Mouse (Mus musculus) spleen, adult 2 months (tissue): Measurements from ENCODE around the gene Fam69b. TPM values are rescaled to one million over a fixed set of nuclear protein-coding genes. Genes with fewer than 3 reads are reported as not detected.

Experiments used
- DNase-seq, 2 experiments: peaks; one replicate each; pipeline versions ENCODE4 v3.0.0 to v3.0.0-alpha.2; 2012 to 2021; ENCODE audit warnings: low spot score in 2 of 2, low read depth in 1 of 2
- H3K27ac ChIP-seq: fragments of 200-500 bp; 2 replicates; pipeline ENCODE4 v1.5.1; 2012; ENCODE audit warnings: low read length, inconsistent platforms; ENCODE audit not compliant: insufficient read depth
- H3K27me3 ChIP-seq: fragments of 200-500 bp; 2 replicates; pipeline ENCODE4 v1.6.1; 2012; ENCODE audit warnings: mild to moderate bottlenecking, moderate library complexity, low read length, inconsistent platforms; ENCODE audit not compliant: control insufficient read depth, insufficient read depth
- H3K36me3 ChIP-seq: fragments of 200-500 bp; 2 replicates; pipeline ENCODE4 v1.6.1; 2012; ENCODE audit warnings: mild to moderate bottlenecking, low read length, inconsistent platforms; ENCODE audit not compliant: control insufficient read depth, insufficient read depth
- H3K4me1 ChIP-seq: fragments of 200-500 bp; 2 replicates; pipeline ENCODE4 v1.6.1; 2011; ENCODE audit warnings: inconsistent platforms; ENCODE audit not compliant: control insufficient read depth, insufficient read depth, insufficient read length
- H3K4me3 ChIP-seq: fragments of 200-500 bp; 2 replicates; pipeline ENCODE4 v1.5.1; 2011; ENCODE audit warnings: mild to moderate bottlenecking, inconsistent platforms; ENCODE audit not compliant: insufficient read depth, insufficient read length; ENCODE audit errors: extremely low read depth
- CTCF ChIP-seq: fragments of 200-500 bp; IDR thresholded peaks from 2 replicates; pipeline ENCODE4 v1.5.1; 2011; ENCODE audit warnings: mild to moderate bottlenecking, inconsistent platforms; ENCODE audit not compliant: insufficient read depth, insufficient read length, insufficient replicate concordance; ENCODE audit errors: extremely low read depth
- POLR2A ChIP-seq: fragments of 200-500 bp; IDR thresholded peaks from 2 replicates; pipeline ENCODE4 v1.6.1; 2011; ENCODE audit warnings: low read depth, low read length, inconsistent platforms
- WGBS: fragments of 180-500 bp; shearing (Covaris S2); methylation state at CpG from one replicate; pipeline ENCODE4 v1.1.7; 2018; 5-methylcytosine and 5-hydroxymethylcytosine counted together
- polyA plus RNA-seq: library from polyadenylated mRNA; depleted of rRNA; stranded (reverse); fragments of >200 nt; gene quantifications from 2 replicates; pipeline ENCODE4 v1.2.3, GENCODE M21; 2012

Gene Fam69b
- polyA plus RNA-seq, 1 experiment = 3.0 TPM

DNA sequence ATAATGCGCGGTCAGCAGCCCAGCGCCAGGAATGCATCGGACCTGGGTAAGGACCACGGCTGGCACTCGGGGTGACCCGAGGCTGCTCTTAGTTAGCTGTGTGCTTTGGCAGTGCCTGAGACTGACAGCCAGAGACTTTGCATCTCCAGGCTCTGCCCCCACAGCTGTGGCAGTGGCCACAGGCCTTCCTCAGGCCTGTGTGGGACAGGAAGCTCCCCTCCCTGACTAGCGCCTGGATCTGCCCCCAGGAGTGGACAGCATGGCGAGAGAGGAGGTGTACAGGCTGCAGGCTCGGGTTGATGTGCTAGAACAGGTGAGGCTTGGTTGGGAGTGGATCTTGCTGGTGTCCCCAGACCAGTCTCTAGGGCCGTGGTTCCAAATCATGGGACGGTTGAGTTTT, 36.8 kb upstream of the Fam69b start:
- Histone ChIP-seq H3K36me3 (no peaks in the 10 kb centered on the region), H3K27me3 (no peaks in the 10 kb centered on the region), H3K4me3 (no peak overlapping the region), H3K27ac (no peak overlapping the region), H3K4me1 (peaks cover 3% of the 10 kb centered on the region; the same call in 1 of the 2 replicates)
- no peak for DNase-seq
- TF ChIP-seq POLR2A = no peak
- no peak for TF ChIP-seq CTCF
- WGBS = 83% methylated on average over 12 of the region's 12 CpGs

GRCm38 (mm10) chr2:26593211-26594021, 34.8 kb upstream of the Fam69b start:
- DNase-seq = no peak
- no peak overlapping the region for H3K27ac ChIP-seq
- H3K36me3 ChIP-seq = no peaks in the 10 kb centered on the region
- 75% methylated on average over 9 of the region's 9 CpGs for WGBS
- no peaks in the 10 kb centered on the region for H3K4me1 ChIP-seq
- H3K4me3 ChIP-seq = no peak overlapping the region
- TF ChIP-seq CTCF (no peak), POLR2A (no peak)
- no peaks in the 10 kb centered on the region for H3K27me3 ChIP-seq

DNA sequence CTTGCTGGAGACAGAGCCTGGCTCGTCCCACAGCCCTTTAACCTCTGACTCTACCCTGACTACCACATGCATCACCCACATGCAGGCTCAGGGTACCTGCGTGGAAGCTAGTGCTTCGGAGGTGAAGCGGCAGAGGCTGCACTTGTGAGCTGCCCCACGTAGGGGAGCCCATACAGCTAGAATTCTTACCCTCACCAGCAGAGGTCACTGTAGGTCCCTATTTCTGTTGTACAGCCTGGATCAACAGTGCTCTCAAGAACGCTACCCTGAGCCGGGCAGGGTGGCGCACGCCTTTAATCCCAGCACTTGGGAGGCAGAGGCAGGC, 34.3 kb upstream of the Fam69b start:
- 54% methylated on average over 9 of the region's 9 CpGs for WGBS
- peak; percentile 52 to 74 for DNase-seq
- peak; percentile 43; the same call in 1 of the 2 replicates for TF ChIP-seq CTCF
- no peak for TF ChIP-seq POLR2A
- H3K4me3 ChIP-seq = no peak overlapping the region
- H3K27me3 ChIP-seq = no peaks in the 10 kb centered on the region
- H3K4me1 ChIP-seq = no peaks in the 10 kb centered on the region
- no peaks in the 10 kb centered on the region for H3K36me3 ChIP-seq
- H3K27ac ChIP-seq = no peak overlapping the region

- DNase-seq = no peak
- Histone ChIP-seq H3K27ac (no peak overlapping the region), H3K27me3 (no peaks in the 10 kb centered on the region), H3K4me3 (no peak overlapping the region), H3K4me1 (no peaks in the 10 kb centered on the region), H3K36me3 (no peaks in the 10 kb centered on the region)
- TF ChIP-seq POLR2A (no peak), CTCF (no peak)
- 82% methylated on average over 7 of the region's 7 CpGs for WGBS
Measured at GRCm38 (mm10) chr2:26594461-26594933, 33.8 kb upstream of the Fam69b start.

DNA sequence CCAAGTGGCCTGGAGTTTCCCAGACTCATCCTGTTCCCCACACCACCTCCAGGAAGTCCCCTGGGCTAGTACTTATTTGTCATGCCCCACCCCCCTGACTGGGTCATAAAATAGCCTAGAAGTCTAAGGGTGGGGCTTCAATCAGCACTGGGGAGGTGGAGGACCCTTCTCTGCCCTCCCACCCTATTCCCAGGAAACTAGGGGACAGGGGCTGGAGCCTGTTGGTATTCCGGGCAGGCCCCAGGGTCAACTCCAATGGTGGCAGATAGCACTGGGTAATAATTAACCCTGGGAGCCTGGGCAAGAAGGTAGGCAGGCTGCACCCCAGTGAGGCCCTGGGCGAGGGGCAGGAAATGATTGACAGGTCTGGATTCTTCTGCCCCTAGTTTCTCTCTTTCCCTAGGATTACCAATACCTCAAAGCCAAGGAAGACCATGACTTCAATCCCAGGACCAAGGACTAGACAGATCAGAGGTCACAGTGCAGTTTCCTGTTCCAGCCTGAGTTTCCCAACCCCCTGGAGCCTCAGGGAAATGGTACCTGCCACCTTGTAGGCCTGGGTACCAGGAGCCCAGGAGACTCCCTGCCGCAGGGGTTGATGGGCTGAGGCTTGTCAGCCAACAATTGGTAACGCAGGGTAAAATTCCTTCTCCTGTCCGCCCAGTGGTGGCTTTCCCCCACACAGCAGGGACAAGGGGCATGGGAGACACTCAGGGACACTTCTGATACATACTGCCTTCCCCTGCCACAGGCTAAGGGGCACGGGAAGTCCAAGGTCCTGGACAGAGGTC, 33.1 kb upstream of the Fam69b start:
- Histone ChIP-seq H3K4me3 (no peak overlapping the region), H3K36me3 (no peaks in the 10 kb centered on the region), H3K27ac (no peak overlapping the region), H3K4me1 (no peaks in the 10 kb centered on the region), H3K27me3 (no peaks in the 10 kb centered on the region)
- 75% methylated on average over 6 of the region's 6 CpGs for WGBS
- DNase-seq = no peak
- TF ChIP-seq CTCF (no peak), POLR2A (no peak)

GRCm38 (mm10) chr2:26595725-26596435, 32.4 kb upstream of the Fam69b start:
- no peak for DNase-seq
- Histone ChIP-seq H3K36me3 (no peaks in the 10 kb centered on the region), H3K4me3 (no peak overlapping the region), H3K27me3 (no peaks in the 10 kb centered on the region), H3K4me1 (no peaks in the 10 kb centered on the region), H3K27ac (no peak overlapping the region)
- 50% methylated on average over 11 of the region's 11 CpGs for WGBS
- TF ChIP-seq POLR2A (no peak), CTCF (no peak)
